Mouse (Mus musculus): ENCODE measurements around the gene Acot3.

DNA sequence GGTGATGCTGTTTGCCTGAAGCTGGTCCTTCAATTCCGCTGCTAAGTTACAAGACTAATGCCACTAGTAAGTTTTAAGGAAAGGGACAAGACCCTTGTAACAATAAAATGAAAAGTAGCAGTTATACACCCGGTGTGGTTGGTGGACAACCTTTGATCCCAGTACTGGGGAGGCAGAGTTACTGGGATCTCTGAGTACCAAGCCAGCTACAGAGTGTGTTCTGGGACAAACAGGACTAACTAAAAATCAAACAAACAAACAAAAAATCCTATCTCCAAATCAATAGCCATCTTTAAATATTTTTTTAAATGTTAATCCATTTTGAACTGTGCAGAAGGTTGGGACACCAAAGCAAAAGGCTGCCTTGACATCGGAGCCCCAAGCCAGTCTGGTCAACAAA lies 41.7 kb upstream of the Acot3 start:
- TF ChIP-seq POLR2A (IDR thresholded peaks at IDR 0.05; ENCODE audit: low read depth, low read length) (no peak), CTCF (IDR thresholded peaks at IDR 0.05; ENCODE audit: extremely low read depth, insufficient read length, insufficient replicate concordance, low read depth, low read length) (no peak)
